Mouse (Mus musculus) megakaryocyte, embryonic 14.5 days (primary cell): ENCODE measurements around the gene Ncoa7.

Source experiments
- FLI1 ChIP-seq: IDR thresholded peaks from 2 replicates; pipeline ENCODE4 v1.6.1; 2012; ENCODE audit warnings: low read length, inconsistent platforms, mixed read lengths
- GATA1 ChIP-seq: IDR thresholded peaks from 3 replicates; pipeline ENCODE4 v1.6.1; 2012; ENCODE audit warnings: mixed read lengths, low read length, inconsistent platforms, borderline replicate concordance

DNA sequence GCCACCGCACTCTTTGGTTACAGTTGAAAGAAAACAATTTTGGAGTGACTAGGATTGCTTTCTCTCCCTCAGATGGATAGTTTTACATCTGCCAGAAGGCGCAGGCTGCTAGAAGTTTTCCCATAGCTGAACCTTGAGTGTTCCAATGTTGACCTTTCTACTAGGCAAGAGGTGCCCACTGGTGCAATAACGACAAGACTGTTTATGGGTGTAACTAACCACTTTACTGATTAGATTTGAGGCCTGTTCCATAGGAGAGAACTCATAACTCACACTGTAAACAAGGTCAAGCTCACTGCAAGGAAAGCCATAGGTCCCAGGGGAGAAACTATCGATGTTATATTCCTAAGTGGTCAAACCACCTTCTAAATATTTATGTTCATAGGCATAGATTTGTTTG lies 119.7 kb downstream of the Ncoa7 start:
- TF ChIP-seq GATA1 (no peak), FLI1 (no peak)
